Mouse (Mus musculus): Measurements from ENCODE around the gene Ssh2.

DNA sequence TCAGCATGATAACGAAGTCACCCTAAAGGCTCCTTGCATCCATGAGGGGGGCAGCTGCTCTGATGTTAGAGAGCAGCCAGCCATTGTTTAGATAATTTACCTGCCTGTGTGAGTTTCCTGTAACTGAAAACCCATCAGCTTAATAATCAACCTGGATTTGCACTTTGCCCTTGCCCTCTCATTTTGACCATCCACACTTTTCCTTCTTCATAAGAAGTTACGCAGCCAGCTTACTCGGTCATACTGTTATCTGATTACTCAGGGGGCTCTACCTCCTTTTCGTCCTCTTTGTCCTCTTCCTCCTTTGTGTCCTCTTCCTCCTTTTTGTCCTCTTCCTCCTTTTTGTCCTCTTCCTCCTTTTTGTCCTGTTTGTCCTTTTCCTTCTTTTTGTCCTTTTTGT, 16.5 kb upstream of the Ssh2 start:
- TF ChIP-seq NANOG (IDR thresholded peaks at IDR 0.05; ENCODE audit: borderline replicate concordance, low read length), result no peak
- no peak for TF ChIP-seq CTCF (conservative IDR thresholded peaks at IDR 0.05; ENCODE audit: low read length)
